ENCODE assay signal across 15 mouse cellular contexts in genomic region chr15:85688734-85689133, GRCm38 (mm10). TPM values are rescaled to one million over a fixed set of nuclear protein-coding genes. Genes with fewer than 3 reads are reported as not detected.
DNase-seq lines count a peak whose midpoint lies in the region; ATAC-seq and TF ChIP-seq lines count a peak whose summit lies in the region.
"Had no signal": no experiment of that assay in that cellular context is flagged by ENCODE, and none has a peak within 500 bp of the region (broad histone marks: within the 10 kb centered on the region; RNA-seq: fewer than 3 reads in every experiment).

No protein-coding gene starts in this region.

- H3K4me3 ChIP-seq in forebrain, embryonic 15.5 days = no peak overlapping the region
- no peak overlapping the region for H3K4me3 ChIP-seq in forebrain, embryonic 16.5 days (replicated peaks; ENCODE audit: low read length)
- H3K4me3 ChIP-seq in layer of hippocampus, adult 2 months = peak overlapping the region; percentile 11; the same call in 1 of the 2 replicates
- no peak overlapping the region for H3K4me3 ChIP-seq in C2C12 (ENCODE audit: insufficient read depth, poor library complexity, severe bottlenecking)
- no peak overlapping the region for H3K4me3 ChIP-seq in hindbrain, embryonic 16.5 days (ENCODE audit: low read length)
- H3K4me3 ChIP-seq: intestine, embryonic 15.5 days; megakaryocyte, embryonic 14.5 days had no signal

- peaks cover 63% of the 10 kb centered on the region for H3K36me3 ChIP-seq in forebrain, embryonic 15.5 days
- H3K36me3 ChIP-seq in forebrain, embryonic 16.5 days (ENCODE audit: control insufficient read depth, insufficient read depth) = peaks cover 23% of the 10 kb centered on the region
- peaks cover 98% of the 10 kb centered on the region for H3K36me3 ChIP-seq in C2C12 (ENCODE audit: control insufficient read depth, insufficient read depth)
- peaks cover 26% of the 10 kb centered on the region for H3K36me3 ChIP-seq in hindbrain, embryonic 16.5 days (ENCODE audit: control insufficient read depth, insufficient read depth, low read length)

- no peak for DNase-seq in layer of hippocampus, adult 2 months (ENCODE audit: low spot score in 2 of 2)
- no peak for DNase-seq in layer of hippocampus, adult 9-11 months
- DNase-seq in spleen, postnatal 4 days (ENCODE audit: low spot score in 2 of 2) = no peak
- DNase-seq in natural killer cell, adult 2 months (ENCODE audit: low spot score in 2 of 2) = no peak
- DNase-seq: cerebellum, adult 9-11 months; thymus, postnatal 4 days had no signal

- peaks cover 45% of the 10 kb centered on the region for H3K4me1 ChIP-seq in forebrain, embryonic 15.5 days
- peaks cover 55% of the 10 kb centered on the region for H3K4me1 ChIP-seq in forebrain, embryonic 16.5 days (replicated peaks; ENCODE audit: control insufficient read depth, insufficient read depth, low read length)
- peaks cover 56% of the 10 kb centered on the region for H3K4me1 ChIP-seq in hindbrain, embryonic 16.5 days (ENCODE audit: control insufficient read depth, insufficient read depth, low read depth, low read length)
- H3K4me1 ChIP-seq: megakaryocyte, embryonic 14.5 days had no signal

- TF ChIP-seq CTCF in layer of hippocampus, adult 2 months (conservative IDR thresholded peaks at IDR 0.05) = no peak
- no peak for TF ChIP-seq CTCF in C2C12 (IDR thresholded peaks at IDR 0.05; ENCODE audit: control insufficient read depth, insufficient read depth, insufficient read length)

- ATAC-seq in forebrain, embryonic 15.5 days (replicated peaks) = no peak
- ATAC-seq in forebrain, embryonic 16.5 days = no peak
- ATAC-seq in hindbrain, embryonic 16.5 days = peak; percentile 18; the same call in 1 of the 2 replicates
- ATAC-seq: intestine, embryonic 15.5 days had no signal

- no peak overlapping the region for H3K9ac ChIP-seq in forebrain, embryonic 15.5 days (replicated peaks)
- no peak overlapping the region for H3K9ac ChIP-seq in forebrain, embryonic 16.5 days (replicated peaks; ENCODE audit: low read depth, low read length)
- H3K9ac ChIP-seq in hindbrain, embryonic 16.5 days (ENCODE audit: low read depth, low read length) = peak overlapping the region; percentile 4
- H3K9ac ChIP-seq: intestine, embryonic 15.5 days had no signal

- no peaks in the 10 kb centered on the region for H3K27me3 ChIP-seq in forebrain, embryonic 15.5 days
- H3K27me3 ChIP-seq in forebrain, embryonic 16.5 days (replicated peaks; ENCODE audit: control insufficient read depth, insufficient read depth, low read length) = no peaks in the 10 kb centered on the region
- H3K27me3 ChIP-seq in C2C12 (ENCODE audit: control insufficient read depth, insufficient read depth, insufficient read length) = no peaks in the 10 kb centered on the region
- no peaks in the 10 kb centered on the region for H3K27me3 ChIP-seq in hindbrain, embryonic 16.5 days (replicated peaks; ENCODE audit: control insufficient read depth, insufficient read depth, low read length)
- H3K27me3 ChIP-seq: CH12.LX; intestine, embryonic 15.5 days had no signal

- WGBS in forebrain, embryonic 15.5 days = 62% methylated on average over 6 of the region's 6 CpGs
- WGBS in forebrain, embryonic 16.5 days = 63% methylated on average over 6 of the region's 6 CpGs
- WGBS in hindbrain, embryonic 16.5 days = 32% methylated on average over 6 of the region's 6 CpGs

- H3K9me3 ChIP-seq in forebrain, embryonic 15.5 days = no peaks in the 10 kb centered on the region
- no peaks in the 10 kb centered on the region for H3K9me3 ChIP-seq in forebrain, embryonic 16.5 days (ENCODE audit: control insufficient read depth, low read length)
- H3K9me3 ChIP-seq in hindbrain, embryonic 16.5 days (ENCODE audit: control insufficient read depth, low read length) = no peaks in the 10 kb centered on the region
- H3K9me3 ChIP-seq: intestine, embryonic 15.5 days; megakaryocyte, embryonic 14.5 days had no signal

- H3K79me3 ChIP-seq in C2C12 (ENCODE audit: low read depth) = peaks cover 97% of the 10 kb centered on the region

- 0 out of 2 replicates have a peak overlapping the region, but pooled peaks have one; percentile 12 for H3K27ac ChIP-seq in forebrain, embryonic 15.5 days (replicated peaks)
- no peak overlapping the region for H3K27ac ChIP-seq in forebrain, embryonic 16.5 days (ENCODE audit: low read length)
- peak overlapping the region; percentile 100 for H3K27ac ChIP-seq in layer of hippocampus, adult 2 months
- peak overlapping the region; percentile 80 for H3K27ac ChIP-seq in hindbrain, embryonic 16.5 days (ENCODE audit: low read depth, low read length)
- H3K27ac ChIP-seq: intestine, embryonic 15.5 days had no signal

- no peak overlapping the region for H3ac ChIP-seq in C2C12 (ENCODE audit: control insufficient read depth, insufficient read length, low read depth)

- peaks cover 100% of the 10 kb centered on the region for H3K79me2 ChIP-seq in C2C12 (ENCODE audit: control insufficient read depth, insufficient read depth)

- no peak overlapping the region for H3K4me2 ChIP-seq in forebrain, embryonic 15.5 days (replicated peaks)
- no peak overlapping the region for H3K4me2 ChIP-seq in forebrain, embryonic 16.5 days (ENCODE audit: low read length)
- peak overlapping the region; percentile 21; the same call in 1 of the 2 replicates for H3K4me2 ChIP-seq in hindbrain, embryonic 16.5 days (ENCODE audit: low read length)
- H3K4me2 ChIP-seq: heart, embryonic 11.5 days; intestine, embryonic 15.5 days; liver, embryonic 11.5 days had no signal

TF ChIP-seq in C2C12, 6 proteins besides CTCF, POLR2A, EP300 and RAD21:
- TF ChIP-seq MAX (IDR thresholded peaks at IDR 0.05) = no peak
- TF ChIP-seq MYOD1 (IDR thresholded peaks at IDR 0.05; ENCODE audit: control insufficient read depth, insufficient read length, low read depth) = peak; percentile 60

RNA-seq across cellular contexts. Expression of gene Ppara, which starts 46.0 kb away (rescaled TPM):
- polyA plus RNA-seq in forebrain, embryonic 15.5 days (2015; fragmentation: Nextera tagmentation; extraction: Ambion mirVana) = 1.4 and 1.5 TPM in 2 replicates
- 0.90 and 1.6 TPM in 2 replicates for polyA plus RNA-seq in forebrain, embryonic 16.5 days (2015; fragmentation: Nextera tagmentation; extraction: Ambion mirVana)
- total RNA-seq in layer of hippocampus, adult 2 months (2021) = 1 to 10 TPM; 3.1 to 3.9 TPM
- 0.08 TPM for polyA plus RNA-seq in C2C12 (2012; fragmentation: generic; extraction: Trizol)
- 2.7 and 2.9 TPM in 2 replicates for polyA plus RNA-seq in hindbrain, embryonic 16.5 days (2015; fragmentation: Nextera tagmentation; extraction: Ambion mirVana)
- total RNA-seq: CH12.LX had no signal
